Mouse (Mus musculus): Measurements from ENCODE around the gene Plch2. TPM values are rescaled to one million over a fixed set of nuclear protein-coding genes. Genes with fewer than 3 reads are reported as not detected.

Gene Plch2
- polyA plus RNA-seq, 2 experiments = 0.04 to 0.09 TPM

GRCm38 (mm10) chr4:154952461-154953241 is 103.9 kb downstream of the Plch2 start:
- DNase-seq (ENCODE audit: low read depth in 3 of 3, low spot score in 3 of 3) = no peak
- TF ChIP-seq EP300 (IDR thresholded peaks at IDR 0.05; ENCODE audit: low read depth) (no peak), CTCF (IDR thresholded peaks at IDR 0.05; ENCODE audit: low read depth) (no peak)
- H3K36me3 ChIP-seq (replicated peaks; ENCODE audit: control insufficient read depth, insufficient read depth, low read depth) = no peaks in the 10 kb centered on the region
- no peak for ATAC-seq (ENCODE audit: insufficient read depth)
- no peak overlapping the region for H3K4me2 ChIP-seq (ENCODE audit: low read depth)
- H3K4me1 ChIP-seq (replicated peaks; ENCODE audit: control insufficient read depth in 2 of 2, insufficient read depth in 2 of 2, low read length in 1 of 2) = no peaks in the 10 kb centered on the region
- H3K9me3 ChIP-seq (ENCODE audit: control insufficient read depth, low read length) = no peaks in the 10 kb centered on the region
- H3K27ac ChIP-seq = no peak overlapping the region
- 4% methylated on average over 26 of the region's 26 CpGs for WGBS (ENCODE audit: insufficient replicate concordance)
- no peak overlapping the region for H3K9ac ChIP-seq (replicated peaks)
- H3K27me3 ChIP-seq (ENCODE audit: control insufficient read depth, insufficient read depth, low read length) = peaks cover 82% of the 10 kb centered on the region
- H3K4me3 ChIP-seq (ENCODE audit: insufficient read depth in 1 of 2, low read depth in 2 of 2, low read length in 2 of 2) = no peak overlapping the region

- Histone ChIP-seq H3K9me3 (ENCODE audit: control insufficient read depth, low read length) (no peaks in the 10 kb centered on the region), H3K27ac (no peak overlapping the region), H3K9ac (replicated peaks) (no peak overlapping the region), H3K4me3 (ENCODE audit: insufficient read depth in 1 of 2, low read depth in 2 of 2, low read length in 2 of 2) (no peak overlapping the region), H3K36me3 (replicated peaks; ENCODE audit: control insufficient read depth, insufficient read depth, low read depth) (no peaks in the 10 kb centered on the region), H3K27me3 (ENCODE audit: control insufficient read depth, insufficient read depth, low read length) (peaks cover 62% of the 10 kb centered on the region), H3K4me2 (ENCODE audit: low read depth) (no peak overlapping the region), H3K4me1 (replicated peaks; ENCODE audit: control insufficient read depth in 2 of 2, insufficient read depth in 2 of 2, low read length in 1 of 2) (0 out of 4 replicates have a peak, but pooled peaks cover 0 to 2% of the 10 kb centered on the region in 2 experiments)
- ATAC-seq (ENCODE audit: insufficient read depth) (no peak), DNase-seq (ENCODE audit: low read depth in 3 of 3, low spot score in 3 of 3) (no peak)
- 14% methylated on average over 16 of the region's 16 CpGs for WGBS (ENCODE audit: insufficient replicate concordance)
- TF ChIP-seq CTCF (IDR thresholded peaks at IDR 0.05; ENCODE audit: low read depth) (no peak), EP300 (IDR thresholded peaks at IDR 0.05; ENCODE audit: low read depth) (no peak)
These were observed 107.0 kb downstream of the Plch2 start for GRCm38 (mm10) chr4:154949589-154949982.

- H3K9ac ChIP-seq (replicated peaks) = no peak overlapping the region
- H3K4me2 ChIP-seq (ENCODE audit: low read depth) = no peak overlapping the region
- H3K4me1 ChIP-seq (replicated peaks; ENCODE audit: control insufficient read depth in 2 of 2, insufficient read depth in 2 of 2, low read length in 1 of 2) = peaks cover under 1 to 3% of the 10 kb centered on the region in 2 experiments
- peaks cover 57% of the 10 kb centered on the region for H3K27me3 ChIP-seq (ENCODE audit: control insufficient read depth, insufficient read depth, low read length)
- whole genome bisulfite sequencing (ENCODE audit: insufficient replicate concordance) = 51% methylated on average over 6 of the region's 6 CpGs
- TF ChIP-seq CTCF (IDR thresholded peaks at IDR 0.05; ENCODE audit: low read depth) (no peak), EP300 (IDR thresholded peaks at IDR 0.05; ENCODE audit: low read depth) (no peak)
- H3K4me3 ChIP-seq (ENCODE audit: insufficient read depth in 1 of 2, low read depth in 2 of 2, low read length in 2 of 2) = no peak overlapping the region
- DNase-seq (ENCODE audit: low read depth in 3 of 3, low spot score in 3 of 3) (no peak), ATAC-seq (ENCODE audit: insufficient read depth) (no peak)
- H3K36me3 ChIP-seq (replicated peaks; ENCODE audit: control insufficient read depth, insufficient read depth, low read depth) = no peaks in the 10 kb centered on the region
- H3K9me3 ChIP-seq (ENCODE audit: control insufficient read depth, low read length) = no peaks in the 10 kb centered on the region
- H3K27ac ChIP-seq = no peak overlapping the region
These were observed 107.5 kb downstream of the Plch2 start for GRCm38 (mm10) chr4:154948940-154949588.

DNA sequence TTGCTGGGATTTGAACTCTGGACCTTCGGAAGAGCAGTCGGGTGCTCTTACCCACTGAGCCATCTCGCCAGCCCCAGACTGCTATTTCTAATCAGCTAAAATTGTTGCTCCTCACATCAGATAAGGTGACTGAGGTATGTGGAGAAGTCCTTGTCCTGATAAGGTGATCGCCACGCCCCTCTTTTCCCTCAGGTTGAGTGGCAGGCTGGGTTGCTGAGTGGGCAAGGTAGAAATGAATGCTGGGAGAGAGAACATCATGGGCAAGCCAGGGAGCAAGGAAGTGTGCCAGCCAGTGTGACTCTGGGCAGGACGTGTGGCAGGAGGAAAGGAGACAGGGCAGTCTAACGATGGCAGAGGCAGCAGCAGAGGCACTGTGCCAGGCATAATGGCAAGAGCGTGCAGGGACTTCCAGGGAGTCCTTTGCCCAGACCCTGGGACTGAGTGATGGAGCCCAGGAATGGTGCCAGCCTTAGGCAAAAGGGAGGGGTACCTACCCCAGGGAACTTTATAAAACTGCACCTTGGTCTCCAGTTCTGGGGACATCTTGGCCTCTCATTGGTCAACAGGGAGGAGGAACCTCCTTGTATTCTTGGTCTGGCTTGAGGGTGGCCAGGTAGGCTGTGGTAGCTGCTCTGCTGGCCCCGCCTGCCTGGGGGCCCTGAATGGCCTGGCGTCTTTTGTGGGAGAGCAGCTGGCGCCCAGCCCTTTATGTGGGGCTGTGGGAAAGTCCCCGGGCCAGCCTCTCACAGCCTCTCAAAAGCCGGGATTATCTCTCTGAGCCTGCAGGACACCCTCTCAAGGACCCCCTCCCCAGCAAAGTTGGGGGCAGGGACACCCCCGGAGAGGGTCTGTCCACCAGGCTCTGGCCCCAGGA is 108.3 kb downstream of the Plch2 start:
- Histone ChIP-seq H3K4me3 (ENCODE audit: insufficient read depth in 1 of 2, low read depth in 2 of 2, low read length in 2 of 2) (no peak overlapping the region), H3K4me1 (replicated peaks; ENCODE audit: control insufficient read depth in 2 of 2, insufficient read depth in 2 of 2, low read length in 1 of 2) (peaks cover 5 to 7% of the 10 kb centered on the region in 2 experiments), H3K4me2 (ENCODE audit: low read depth) (no peak overlapping the region), H3K36me3 (replicated peaks; ENCODE audit: control insufficient read depth, insufficient read depth, low read depth) (no peaks in the 10 kb centered on the region), H3K27ac (no peak overlapping the region), H3K27me3 (ENCODE audit: control insufficient read depth, insufficient read depth, low read length) (peaks cover 50% of the 10 kb centered on the region), H3K9ac (replicated peaks) (no peak overlapping the region), H3K9me3 (ENCODE audit: control insufficient read depth, low read length) (no peaks in the 10 kb centered on the region)
- 41% methylated on average over 14 of the region's 14 CpGs for WGBS (ENCODE audit: insufficient replicate concordance)
- no peak for DNase-seq (ENCODE audit: low read depth in 3 of 3, low spot score in 3 of 3)
- ATAC-seq (ENCODE audit: insufficient read depth) = no peak
- no peak for TF ChIP-seq CTCF (IDR thresholded peaks at IDR 0.05; ENCODE audit: low read depth)
- TF ChIP-seq EP300 (IDR thresholded peaks at IDR 0.05; ENCODE audit: low read depth) = no peak

Data from liver, embryonic 14.5 days (tissue).